Mouse (Mus musculus) brain, embryonic 14.5 days (tissue): Measurements from ENCODE around the gene Hoxa5. TPM values are rescaled to one million over a fixed set of nuclear protein-coding genes. Genes with fewer than 3 reads are reported as not detected.

Source experiments
- DNase-seq: peaks from one replicate; pipeline ENCODE4 v3.0.0-alpha.2; 2011; ENCODE audit warnings: low read depth
- CTCF ChIP-seq: fragments of 200-500 bp; IDR thresholded peaks from 2 replicates; pipeline ENCODE4 v1.5.1; 2012; ENCODE audit warnings: inconsistent platforms, mild to moderate bottlenecking, moderate library complexity, borderline replicate concordance; ENCODE audit not compliant: insufficient read depth, insufficient read length; ENCODE audit errors: extremely low read depth
- POLR2A ChIP-seq: fragments of 200-500 bp; IDR thresholded peaks from 2 replicates; pipeline ENCODE4 v1.6.1; 2012; ENCODE audit warnings: mild to moderate bottlenecking, inconsistent platforms, borderline replicate concordance; ENCODE audit not compliant: poor library complexity, insufficient read depth, insufficient read length, severe bottlenecking; ENCODE audit errors: extremely low read depth
- polyA plus RNA-seq: library from polyadenylated mRNA; depleted of rRNA; stranded (reverse); fragments of >200 nt; gene quantifications from 2 replicates; pipeline ENCODE4 v1.2.3, GENCODE M21; 2012

Hoxa5 gene
- polyA plus RNA-seq, 1 experiment, result 47.1 TPM

GRCm38 (mm10) chr6:52221993-52222685 lies 17.8 kb upstream of the Hoxa5 start:
- TF ChIP-seq CTCF (no peak), POLR2A (no peak)
- no peak for DNase-seq

- no peak for TF ChIP-seq POLR2A
- TF ChIP-seq CTCF, result peak; percentile 97
- peak; percentile 91 for DNase-seq
Observed at GRCm38 (mm10) chr6:52221337-52221992, 17.1 kb upstream of the Hoxa5 start, which contains the start of gene Hoxa7. Gene Hoxa7, minus strand, starts transcription at chr6:52221854.

- no peak for DNase-seq
- TF ChIP-seq POLR2A (no peak), CTCF (no peak)
Observed at GRCm38 (mm10) chr6:52220865-52221310, 16.5 kb upstream of the Hoxa5 start.

GRCm38 (mm10) chr6:52220003-52220864 lies 15.8 kb upstream of the Hoxa5 start:
- DNase-seq, result no peak
- TF ChIP-seq CTCF (no peak), POLR2A (no peak)

GRCm38 (mm10) chr6:52219234-52219942 lies 15.0 kb upstream of the Hoxa5 start:
- no peak for TF ChIP-seq CTCF
- TF ChIP-seq POLR2A, result no peak
- DNase-seq, result no peak

- TF ChIP-seq CTCF (no peak), POLR2A (no peak)
- no peak for DNase-seq
Observed at GRCm38 (mm10) chr6:52218643-52219215, 14.3 kb upstream of the Hoxa5 start.

- TF ChIP-seq POLR2A (no peak), CTCF (no peak)
- DNase-seq, result no peak
Observed at GRCm38 (mm10) chr6:52217895-52218642, 13.7 kb upstream of the Hoxa5 start.

- no peak for TF ChIP-seq POLR2A
- no peak for TF ChIP-seq CTCF
- DNase-seq, result no peak
Observed at GRCm38 (mm10) chr6:52217459-52217768, 13.0 kb upstream of the Hoxa5 start.

GRCm38 (mm10) chr6:52216691-52217458 lies 12.5 kb upstream of the Hoxa5 start:
- no peak for TF ChIP-seq POLR2A
- TF ChIP-seq CTCF, result no peak
- no peak for DNase-seq
